Comparison of ENCODE assay signal across 17 mouse cellular contexts in the genomic region with DNA sequence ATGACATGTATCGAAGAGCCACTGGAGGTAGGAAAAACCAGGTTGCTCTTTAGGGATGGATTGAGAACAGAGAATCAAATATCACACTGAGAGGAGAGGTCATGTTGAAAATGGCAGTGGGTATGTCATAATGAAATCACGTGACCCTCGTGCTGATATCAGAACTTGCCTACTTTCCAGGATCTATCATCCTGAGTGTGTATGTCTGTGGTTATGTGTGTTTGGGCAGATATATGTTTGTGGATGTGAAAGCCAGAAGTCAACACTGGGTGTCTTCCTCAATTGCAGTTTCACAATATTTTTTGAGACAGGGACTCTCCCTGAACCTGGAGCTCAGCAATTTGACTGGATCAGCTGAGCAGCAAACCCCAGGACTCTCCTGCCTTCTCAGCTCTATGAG.
"Had no signal": no experiment of that assay in that cellular context is flagged by ENCODE, and none has a peak within 500 bp of the region (broad histone marks: within the 10 kb centered on the region; RNA-seq: fewer than 3 reads in every experiment).

No protein-coding gene starts in this region.

- ATAC-seq: liver, embryonic 12.5 days; midbrain, embryonic 15.5 days had no signal

- H3K4me3 ChIP-seq: kidney, embryonic 15.5 days; limb, embryonic 12.5 days; limb, embryonic 15.5 days; liver, embryonic 12.5 days; liver, embryonic 15.5 days; midbrain, embryonic 12.5 days; midbrain, embryonic 15.5 days had no signal

- H3K4me2 ChIP-seq: kidney, embryonic 15.5 days; limb, embryonic 12.5 days; limb, embryonic 15.5 days; liver, embryonic 12.5 days; liver, embryonic 15.5 days; midbrain, embryonic 12.5 days; midbrain, embryonic 15.5 days had no signal

- H3K9me3 ChIP-seq: kidney, embryonic 15.5 days; limb, embryonic 12.5 days; limb, embryonic 15.5 days; liver, embryonic 12.5 days; liver, embryonic 15.5 days; midbrain, embryonic 12.5 days; midbrain, embryonic 15.5 days had no signal

- H3K9ac ChIP-seq: kidney, embryonic 15.5 days; limb, embryonic 12.5 days; limb, embryonic 15.5 days; liver, embryonic 12.5 days; liver, embryonic 15.5 days; midbrain, embryonic 12.5 days; midbrain, embryonic 15.5 days had no signal

- H3K27ac ChIP-seq: kidney, embryonic 15.5 days; limb, embryonic 12.5 days; limb, embryonic 15.5 days; liver, embryonic 12.5 days; liver, embryonic 15.5 days; midbrain, embryonic 12.5 days; midbrain, embryonic 15.5 days; stomach, postnatal 0 days had no signal

- H3K36me3 ChIP-seq: kidney, embryonic 15.5 days; limb, embryonic 12.5 days; limb, embryonic 15.5 days; liver, embryonic 12.5 days; liver, embryonic 15.5 days; midbrain, embryonic 12.5 days; midbrain, embryonic 15.5 days had no signal

- H3K4me1 ChIP-seq: limb, embryonic 12.5 days had no signal

- H3K27me3 ChIP-seq: limb, embryonic 12.5 days; limb, embryonic 15.5 days; midbrain, embryonic 15.5 days had no signal

- DNase-seq: kidney, adult 11 months; kidney, adult 8-10 months; kidney, postnatal 10 days; kidney, postnatal 36 days; layer of hippocampus, postnatal 36 days; left cerebral cortex, postnatal 4 days; lung, adult 2 months; thymus, adult 2 months; thymus, postnatal 25 days had no signal
